Mouse (Mus musculus): ENCODE results near the gene Msmb.

Msmb gene

GRCm38 (mm10) chr14:32141723-32142122 lies at the start of gene Msmb:
Gene Msmb, plus strand, starts transcription at chr14:32142023.
- Histone ChIP-seq H3K4me3 (replicated peaks; ENCODE audit: low read length) (no peak within 1 kb of the TSS), H3K9me3 (ENCODE audit: low read length) (no peaks in the 10 kb centered on the region), H3K27me3 (ENCODE audit: insufficient read depth, low read length) (no peaks in the 10 kb centered on the region), H3K4me1 (replicated peaks; ENCODE audit: low read depth, low read length) (peaks cover 29% of the 10 kb centered on the region), H3K36me3 (ENCODE audit: insufficient read depth, low read length) (no peaks in the 10 kb centered on the region)
- TF ChIP-seq POU5F1 (IDR thresholded peaks at IDR 0.05; ENCODE audit: borderline replicate concordance, low read length) (no peak), CTCF (conservative IDR thresholded peaks at IDR 0.05; ENCODE audit: low read length) (no peak), NANOG (IDR thresholded peaks at IDR 0.05; ENCODE audit: borderline replicate concordance, low read length) (no peak)

DNA sequence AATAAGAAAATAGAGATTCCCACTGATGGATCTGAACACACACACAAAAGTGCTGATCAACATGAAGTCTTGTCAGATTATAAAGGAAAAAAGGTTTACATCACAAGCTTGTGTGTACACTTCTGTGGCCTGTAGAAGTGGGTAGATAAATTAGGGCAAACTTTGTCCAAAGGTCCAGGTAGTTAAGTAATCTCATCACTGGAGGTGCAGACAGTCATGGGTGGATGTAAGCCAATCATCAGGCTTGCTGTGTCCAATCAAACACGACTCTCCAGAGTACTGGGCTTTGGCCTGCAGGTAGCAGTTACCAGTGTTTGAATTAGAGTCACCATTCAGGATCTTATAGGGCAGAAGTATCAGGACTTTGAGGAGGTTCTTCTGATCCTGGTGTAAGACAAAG lies 48.8 kb upstream of the Msmb start:
- TF ChIP-seq CTCF (conservative IDR thresholded peaks at IDR 0.05; ENCODE audit: low read length) = no peak
- TF ChIP-seq POU5F1 (IDR thresholded peaks at IDR 0.05; ENCODE audit: borderline replicate concordance, low read length) = no peak
- no peak for TF ChIP-seq NANOG (IDR thresholded peaks at IDR 0.05; ENCODE audit: borderline replicate concordance, low read length)
- Histone ChIP-seq H3K4me1 (replicated peaks; ENCODE audit: low read depth, low read length) (peaks cover 33% of the 10 kb centered on the region), H3K27me3 (ENCODE audit: insufficient read depth, low read length) (no peaks in the 10 kb centered on the region), H3K9me3 (ENCODE audit: low read length) (no peaks in the 10 kb centered on the region), H3K36me3 (ENCODE audit: insufficient read depth, low read length) (peaks cover 94% of the 10 kb centered on the region), H3K4me3 (replicated peaks; ENCODE audit: low read length) (no peak overlapping the region)

DNA sequence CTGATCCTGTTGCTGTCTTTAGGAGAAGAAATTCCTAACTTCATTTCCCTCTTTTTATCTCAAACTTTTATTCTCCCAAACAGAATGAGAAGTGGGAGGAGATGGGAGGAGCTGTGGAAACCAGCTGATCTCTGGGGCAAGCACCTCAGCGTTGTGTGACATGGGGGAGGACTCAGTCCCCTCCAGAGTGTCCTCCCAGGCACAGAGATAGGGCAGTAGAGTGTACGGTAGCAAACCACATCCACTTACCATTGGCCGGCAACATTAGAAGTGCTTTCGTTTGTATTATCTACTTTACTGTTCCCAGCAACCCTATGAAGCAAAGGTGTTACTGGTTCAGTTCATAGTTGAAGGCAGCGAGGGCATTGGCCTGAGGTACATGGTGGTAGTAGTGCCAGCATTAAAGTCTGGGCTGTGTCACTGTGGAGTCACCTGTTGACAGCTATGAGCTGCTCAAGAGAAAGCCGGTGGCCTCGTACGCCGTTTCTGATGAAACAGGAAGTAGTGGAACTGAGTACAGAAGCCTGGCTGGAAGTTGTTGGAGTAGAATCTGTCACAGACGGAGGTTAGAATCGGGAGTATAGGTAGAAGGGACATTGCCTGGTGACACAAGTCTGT lies 48.2 kb upstream of the Msmb start:
- no peaks in the 10 kb centered on the region for H3K9me3 ChIP-seq (ENCODE audit: low read length)
- peaks cover 29% of the 10 kb centered on the region for H3K4me1 ChIP-seq (replicated peaks; ENCODE audit: low read depth, low read length)
- no peak overlapping the region for H3K4me3 ChIP-seq (replicated peaks; ENCODE audit: low read length)
- no peaks in the 10 kb centered on the region for H3K27me3 ChIP-seq (ENCODE audit: insufficient read depth, low read length)
- TF ChIP-seq POU5F1 (IDR thresholded peaks at IDR 0.05; ENCODE audit: borderline replicate concordance, low read length) (no peak), NANOG (IDR thresholded peaks at IDR 0.05; ENCODE audit: borderline replicate concordance, low read length) (no peak), CTCF (conservative IDR thresholded peaks at IDR 0.05; ENCODE audit: low read length) (no peak)
- peaks cover 97% of the 10 kb centered on the region for H3K36me3 ChIP-seq (ENCODE audit: insufficient read depth, low read length)

GRCm38 (mm10) chr14:32095646-32096045 lies 46.2 kb upstream of the Msmb start:
- Histone ChIP-seq H3K4me1 (replicated peaks; ENCODE audit: low read depth, low read length) (peaks cover 11% of the 10 kb centered on the region), H3K36me3 (ENCODE audit: insufficient read depth, low read length) (peaks cover 100% of the 10 kb centered on the region), H3K4me3 (replicated peaks; ENCODE audit: low read length) (no peak overlapping the region), H3K27me3 (ENCODE audit: insufficient read depth, low read length) (no peaks in the 10 kb centered on the region), H3K9me3 (ENCODE audit: low read length) (no peaks in the 10 kb centered on the region)
- TF ChIP-seq POU5F1 (IDR thresholded peaks at IDR 0.05; ENCODE audit: borderline replicate concordance, low read length) = no peak
- TF ChIP-seq CTCF (conservative IDR thresholded peaks at IDR 0.05; ENCODE audit: low read length) = no peak
- no peak for TF ChIP-seq NANOG (IDR thresholded peaks at IDR 0.05; ENCODE audit: borderline replicate concordance, low read length)

DNA sequence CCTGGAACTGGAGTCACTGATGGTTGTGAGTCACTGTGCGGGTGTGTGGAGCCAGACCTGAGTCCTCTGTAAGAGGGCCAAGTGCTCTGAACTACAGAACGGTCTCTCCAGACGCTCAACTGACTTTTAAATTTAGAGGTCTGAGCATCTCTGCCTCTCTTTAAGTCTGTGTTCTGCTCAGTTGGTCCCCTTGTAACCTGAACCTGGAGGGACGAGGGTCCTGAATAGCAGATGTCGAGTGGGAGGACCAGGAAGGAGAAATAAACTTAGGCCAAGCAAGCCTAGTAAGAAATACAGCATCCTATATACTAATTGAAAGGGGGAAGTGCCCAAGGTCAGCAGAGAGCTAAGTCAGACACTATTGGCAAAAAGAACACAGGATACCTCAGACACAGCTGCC lies 45.1 kb upstream of the Msmb start:
- Histone ChIP-seq H3K4me1 (replicated peaks; ENCODE audit: low read depth, low read length) (peaks cover under 1% of the 10 kb centered on the region), H3K36me3 (ENCODE audit: insufficient read depth, low read length) (peaks cover 97% of the 10 kb centered on the region), H3K4me3 (replicated peaks; ENCODE audit: low read length) (no peak overlapping the region), H3K9me3 (ENCODE audit: low read length) (no peaks in the 10 kb centered on the region), H3K27me3 (ENCODE audit: insufficient read depth, low read length) (no peaks in the 10 kb centered on the region)
- TF ChIP-seq POU5F1 (IDR thresholded peaks at IDR 0.05; ENCODE audit: borderline replicate concordance, low read length) (no peak), CTCF (conservative IDR thresholded peaks at IDR 0.05; ENCODE audit: low read length) (no peak), NANOG (IDR thresholded peaks at IDR 0.05; ENCODE audit: borderline replicate concordance, low read length) (no peak)

GRCm38 (mm10) chr14:32097691-32098090 lies 44.1 kb upstream of the Msmb start:
- no peak for TF ChIP-seq CTCF (conservative IDR thresholded peaks at IDR 0.05; ENCODE audit: low read length)
- TF ChIP-seq POU5F1 (IDR thresholded peaks at IDR 0.05; ENCODE audit: borderline replicate concordance, low read length) = no peak
- TF ChIP-seq NANOG (IDR thresholded peaks at IDR 0.05; ENCODE audit: borderline replicate concordance, low read length) = no peak
- Histone ChIP-seq H3K36me3 (ENCODE audit: insufficient read depth, low read length) (peaks cover 97% of the 10 kb centered on the region), H3K4me1 (replicated peaks; ENCODE audit: low read depth, low read length) (peaks cover 9% of the 10 kb centered on the region), H3K9me3 (ENCODE audit: low read length) (no peaks in the 10 kb centered on the region), H3K27me3 (ENCODE audit: insufficient read depth, low read length) (no peaks in the 10 kb centered on the region), H3K4me3 (replicated peaks; ENCODE audit: low read length) (no peak overlapping the region)

DNA sequence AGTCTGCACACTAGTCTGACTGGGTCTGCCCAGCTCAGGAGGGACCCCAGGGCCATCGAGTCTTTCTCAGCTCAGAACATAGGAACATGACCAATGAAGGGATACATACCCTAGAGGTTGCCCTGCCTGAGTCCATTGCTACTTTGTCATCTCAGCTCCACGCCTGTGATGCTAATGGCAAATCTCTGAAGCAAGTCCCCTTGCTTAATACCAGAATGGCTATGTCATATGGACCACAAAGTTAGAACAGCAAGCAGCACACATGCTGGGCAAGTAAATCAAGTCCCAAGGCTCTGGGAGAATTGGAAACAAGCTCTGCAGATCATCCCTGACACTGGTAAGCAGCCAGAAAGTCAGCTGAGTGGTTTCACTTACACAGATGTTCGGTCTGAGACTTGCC lies 42.9 kb upstream of the Msmb start:
- no peak for TF ChIP-seq NANOG (IDR thresholded peaks at IDR 0.05; ENCODE audit: borderline replicate concordance, low read length)
- no peak for TF ChIP-seq CTCF (conservative IDR thresholded peaks at IDR 0.05; ENCODE audit: low read length)
- no peak for TF ChIP-seq POU5F1 (IDR thresholded peaks at IDR 0.05; ENCODE audit: borderline replicate concordance, low read length)
- no peaks in the 10 kb centered on the region for H3K9me3 ChIP-seq (ENCODE audit: low read length)
- H3K4me1 ChIP-seq (replicated peaks; ENCODE audit: low read depth, low read length) = peaks cover 21% of the 10 kb centered on the region
- H3K36me3 ChIP-seq (ENCODE audit: insufficient read depth, low read length) = peaks cover 95% of the 10 kb centered on the region
- no peak overlapping the region for H3K4me3 ChIP-seq (replicated peaks; ENCODE audit: low read length)
- H3K27me3 ChIP-seq (ENCODE audit: insufficient read depth, low read length) = no peaks in the 10 kb centered on the region

- H3K27me3 ChIP-seq (ENCODE audit: insufficient read depth, low read length) = no peaks in the 10 kb centered on the region
- no peaks in the 10 kb centered on the region for H3K9me3 ChIP-seq (ENCODE audit: low read length)
- TF ChIP-seq CTCF (conservative IDR thresholded peaks at IDR 0.05; ENCODE audit: low read length) = no peak
- no peak for TF ChIP-seq NANOG (IDR thresholded peaks at IDR 0.05; ENCODE audit: borderline replicate concordance, low read length)
- no peak for TF ChIP-seq POU5F1 (IDR thresholded peaks at IDR 0.05; ENCODE audit: borderline replicate concordance, low read length)
- no peak overlapping the region for H3K4me3 ChIP-seq (replicated peaks; ENCODE audit: low read length)
- H3K36me3 ChIP-seq (ENCODE audit: insufficient read depth, low read length) = peaks cover 56% of the 10 kb centered on the region
- H3K4me1 ChIP-seq (replicated peaks; ENCODE audit: low read depth, low read length) = peaks cover 67% of the 10 kb centered on the region
Measured at GRCm38 (mm10) chr14:32103556-32103955, 38.3 kb upstream of the Msmb start.

- Histone ChIP-seq H3K4me1 (replicated peaks; ENCODE audit: low read depth, low read length) (peaks cover 74% of the 10 kb centered on the region), H3K9me3 (ENCODE audit: low read length) (no peaks in the 10 kb centered on the region)
- TF ChIP-seq NANOG (IDR thresholded peaks at IDR 0.05; ENCODE audit: borderline replicate concordance, low read length) (no peak), POU5F1 (IDR thresholded peaks at IDR 0.05; ENCODE audit: borderline replicate concordance, low read length) (no peak), CTCF (conservative IDR thresholded peaks at IDR 0.05; ENCODE audit: low read length) (no peak)
Measured at GRCm38 (mm10) chr14:32105663-32106062, 36.2 kb upstream of the Msmb start.

More at GRCm38 (mm10) chr14:32105663-32106062, 36.2 kb upstream of the Msmb start:
- Histone ChIP-seq H3K4me3 (replicated peaks; ENCODE audit: low read length) (no peak overlapping the region), H3K27me3 (ENCODE audit: insufficient read depth, low read length) (no peaks in the 10 kb centered on the region), H3K36me3 (ENCODE audit: insufficient read depth, low read length) (peaks cover 35% of the 10 kb centered on the region)
